Mouse (Mus musculus): ENCODE results near the gene Gmip. TPM values are rescaled to one million over a fixed set of nuclear protein-coding genes. Genes with fewer than 3 reads are reported as not detected.

Gmip gene
- polyA plus RNA-seq, 1 experiment from 2014 or later, result 6.0 TPM

DNA sequence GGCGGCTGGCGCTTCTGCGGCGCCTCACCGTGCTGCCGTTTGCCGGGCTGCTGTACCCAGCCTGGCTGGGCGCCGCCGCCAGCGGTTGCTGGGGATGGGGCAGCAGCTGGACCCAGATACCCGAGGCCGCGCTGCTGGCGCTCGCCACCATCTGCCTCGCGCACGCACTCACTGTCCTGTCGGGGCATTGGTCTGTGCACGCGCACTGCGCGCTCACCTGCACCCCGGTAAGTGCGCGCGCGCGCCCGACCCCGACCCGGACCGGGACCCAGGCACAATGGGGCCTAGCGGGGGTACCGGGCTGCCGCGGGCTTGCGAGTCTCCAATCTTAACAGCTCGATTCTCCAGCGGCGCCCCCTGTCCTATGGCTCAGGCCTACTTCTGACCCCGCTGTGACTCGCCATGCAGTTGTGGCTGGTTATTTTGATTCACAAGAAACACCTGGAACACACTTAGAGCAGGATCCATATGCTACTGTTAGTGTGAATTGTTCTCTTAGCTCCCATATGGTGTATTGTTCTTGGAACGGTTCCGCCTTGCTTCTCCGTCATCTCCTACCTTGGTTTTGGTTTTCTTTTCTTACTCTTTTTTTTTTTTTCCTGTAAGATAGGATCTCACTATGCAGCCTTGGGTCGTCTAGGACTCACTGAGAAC is 16.9 kb upstream of the Gmip start:
- H3K9ac ChIP-seq (ENCODE audit: low read length), result peak overlapping the region; percentile 94
- peak overlapping the region; percentile 100 for H3K4me3 ChIP-seq (ENCODE audit: low read depth, low read length)
- peaks cover 13% of the 10 kb centered on the region for H3K36me3 ChIP-seq (ENCODE audit: control insufficient read depth, insufficient read depth, low read length)
- no peaks in the 10 kb centered on the region for H3K4me1 ChIP-seq (replicated peaks; ENCODE audit: control insufficient read depth, insufficient read depth)
- H3K9me3 ChIP-seq (ENCODE audit: control insufficient read depth, low read length), result no peaks in the 10 kb centered on the region
- TF ChIP-seq EP300 (optimal IDR thresholded peaks at IDR 0.05) (no peak), CTCF (IDR thresholded peaks at IDR 0.05; ENCODE audit: low read depth) (no peak)
- H3K4me2 ChIP-seq (replicated peaks; ENCODE audit: low read depth), result peak overlapping the region; percentile 87
- H3K27me3 ChIP-seq (ENCODE audit: control insufficient read depth, insufficient read depth, low read length), result no peaks in the 10 kb centered on the region
- DNase-seq (ENCODE audit: low spot score), result peak; percentile 60
- WGBS, result 1% methylated on average over 46 of the region's 48 CpGs
- peak overlapping the region; percentile 83 for H3K27ac ChIP-seq (replicated peaks)
- peak; percentile 66 for ATAC-seq (ENCODE audit: low FRiP score, low TSS enrichment)

DNA sequence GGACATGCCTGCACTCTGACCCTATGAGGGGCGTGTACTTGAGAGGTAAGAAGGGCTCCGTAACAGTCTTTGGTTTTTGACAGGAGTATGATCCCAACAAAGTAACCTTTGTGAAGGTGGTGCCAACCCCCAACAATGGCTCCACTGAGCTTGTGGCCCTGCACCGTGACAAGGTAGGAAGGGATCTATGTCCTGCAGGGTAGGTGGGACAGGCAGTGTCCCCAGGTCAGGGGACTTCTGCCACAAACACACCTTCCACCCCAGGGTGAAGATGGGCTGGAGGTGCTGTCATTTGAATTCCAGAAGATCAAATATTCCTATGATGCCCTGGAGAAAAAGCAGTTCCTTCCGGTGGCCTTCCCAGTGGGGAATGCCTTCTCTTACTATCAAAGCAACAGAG is 14.8 kb upstream of the Gmip start:
- WGBS, result 89% methylated on average over 4 of the region's 4 CpGs
- ATAC-seq (ENCODE audit: low FRiP score, low TSS enrichment) (no peak), DNase-seq (ENCODE audit: low spot score) (no peak)
- H3K4me2 ChIP-seq (replicated peaks; ENCODE audit: low read depth), result no peak overlapping the region
- no peak overlapping the region for H3K27ac ChIP-seq (replicated peaks)
- H3K9me3 ChIP-seq (ENCODE audit: control insufficient read depth, low read length), result no peaks in the 10 kb centered on the region
- H3K4me1 ChIP-seq (replicated peaks; ENCODE audit: control insufficient read depth, insufficient read depth), result no peaks in the 10 kb centered on the region
- TF ChIP-seq CTCF (IDR thresholded peaks at IDR 0.05; ENCODE audit: low read depth) (no peak), EP300 (optimal IDR thresholded peaks at IDR 0.05) (no peak)
- H3K27me3 ChIP-seq (ENCODE audit: control insufficient read depth, insufficient read depth, low read length), result no peaks in the 10 kb centered on the region
- H3K36me3 ChIP-seq (ENCODE audit: control insufficient read depth, insufficient read depth, low read length), result peaks cover 34% of the 10 kb centered on the region
- no peak overlapping the region for H3K4me3 ChIP-seq (ENCODE audit: low read depth, low read length)
- no peak overlapping the region for H3K9ac ChIP-seq (ENCODE audit: low read length)

DNA sequence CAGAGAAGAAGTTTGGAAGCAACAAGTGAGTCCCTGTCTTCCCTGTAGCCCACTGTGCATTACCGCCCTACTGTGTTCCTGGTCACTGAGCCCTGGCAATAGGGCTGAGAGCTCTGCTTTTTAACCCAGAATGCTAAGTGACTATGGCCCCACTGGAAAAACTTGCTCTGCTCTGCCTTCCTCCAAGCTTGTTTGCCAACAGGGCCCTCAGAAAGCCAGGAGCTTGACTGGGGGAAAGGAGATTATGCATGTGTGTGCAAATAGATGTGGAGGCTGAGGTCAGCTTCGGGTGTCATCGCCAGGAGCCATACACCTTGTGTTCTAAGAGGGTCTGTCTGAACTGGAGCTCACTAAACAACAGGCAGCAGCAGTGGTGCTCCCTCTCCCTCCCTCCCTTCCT is 14.4 kb upstream of the Gmip start:
- TF ChIP-seq EP300 (optimal IDR thresholded peaks at IDR 0.05) (no peak), CTCF (IDR thresholded peaks at IDR 0.05; ENCODE audit: low read depth) (no peak)
- no peak overlapping the region for H3K27ac ChIP-seq (replicated peaks)
- no peak for ATAC-seq (ENCODE audit: low FRiP score, low TSS enrichment)

DNA sequence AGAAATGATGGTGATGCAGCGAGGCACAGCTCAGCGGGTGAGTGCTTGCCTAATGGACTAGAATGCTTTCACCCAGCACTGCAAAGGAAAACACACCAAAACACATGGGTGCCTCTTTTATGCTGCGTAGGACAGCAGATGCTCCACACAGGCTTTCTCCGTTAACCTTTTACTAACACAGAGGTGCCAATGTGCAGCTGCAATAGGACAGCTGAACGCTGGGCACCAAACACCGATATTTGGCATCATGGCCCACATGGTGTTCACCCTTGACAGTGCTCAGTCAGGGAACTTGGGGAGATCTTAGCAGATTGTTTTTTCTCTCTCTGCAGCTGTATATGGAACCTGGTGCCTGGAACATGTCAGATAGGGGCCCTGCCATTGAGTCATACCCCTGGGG is 13.6 kb upstream of the Gmip start:
- TF ChIP-seq EP300 (optimal IDR thresholded peaks at IDR 0.05), result no peak
- no peak for TF ChIP-seq CTCF (IDR thresholded peaks at IDR 0.05; ENCODE audit: low read depth)
- 95% methylated on average over 6 of the region's 6 CpGs for WGBS
- Histone ChIP-seq H3K4me1 (replicated peaks; ENCODE audit: control insufficient read depth, insufficient read depth) (no peaks in the 10 kb centered on the region), H3K27ac (replicated peaks) (no peak overlapping the region), H3K9ac (ENCODE audit: low read length) (no peak overlapping the region), H3K4me3 (ENCODE audit: low read depth, low read length) (no peak overlapping the region), H3K9me3 (ENCODE audit: control insufficient read depth, low read length) (no peaks in the 10 kb centered on the region), H3K27me3 (ENCODE audit: control insufficient read depth, insufficient read depth, low read length) (no peaks in the 10 kb centered on the region), H3K36me3 (ENCODE audit: control insufficient read depth, insufficient read depth, low read length) (peaks cover 39% of the 10 kb centered on the region), H3K4me2 (replicated peaks; ENCODE audit: low read depth) (no peak overlapping the region)
- ATAC-seq (ENCODE audit: low FRiP score, low TSS enrichment) (no peak), DNase-seq (ENCODE audit: low spot score) (no peak)

More for the DNA sequence above, 14.4 kb upstream of the Gmip start:
- H3K27me3 ChIP-seq (ENCODE audit: control insufficient read depth, insufficient read depth, low read length), result no peaks in the 10 kb centered on the region
- no peaks in the 10 kb centered on the region for H3K4me1 ChIP-seq (replicated peaks; ENCODE audit: control insufficient read depth, insufficient read depth)
- H3K4me2 ChIP-seq (replicated peaks; ENCODE audit: low read depth), result no peak overlapping the region
- no peaks in the 10 kb centered on the region for H3K9me3 ChIP-seq (ENCODE audit: control insufficient read depth, low read length)
- H3K9ac ChIP-seq (ENCODE audit: low read length), result no peak overlapping the region
- peaks cover 35% of the 10 kb centered on the region for H3K36me3 ChIP-seq (ENCODE audit: control insufficient read depth, insufficient read depth, low read length)
- 80% methylated on average over 3 of the region's 3 CpGs for WGBS
- no peak for DNase-seq (ENCODE audit: low spot score)
- no peak overlapping the region for H3K4me3 ChIP-seq (ENCODE audit: low read depth, low read length)

DNA sequence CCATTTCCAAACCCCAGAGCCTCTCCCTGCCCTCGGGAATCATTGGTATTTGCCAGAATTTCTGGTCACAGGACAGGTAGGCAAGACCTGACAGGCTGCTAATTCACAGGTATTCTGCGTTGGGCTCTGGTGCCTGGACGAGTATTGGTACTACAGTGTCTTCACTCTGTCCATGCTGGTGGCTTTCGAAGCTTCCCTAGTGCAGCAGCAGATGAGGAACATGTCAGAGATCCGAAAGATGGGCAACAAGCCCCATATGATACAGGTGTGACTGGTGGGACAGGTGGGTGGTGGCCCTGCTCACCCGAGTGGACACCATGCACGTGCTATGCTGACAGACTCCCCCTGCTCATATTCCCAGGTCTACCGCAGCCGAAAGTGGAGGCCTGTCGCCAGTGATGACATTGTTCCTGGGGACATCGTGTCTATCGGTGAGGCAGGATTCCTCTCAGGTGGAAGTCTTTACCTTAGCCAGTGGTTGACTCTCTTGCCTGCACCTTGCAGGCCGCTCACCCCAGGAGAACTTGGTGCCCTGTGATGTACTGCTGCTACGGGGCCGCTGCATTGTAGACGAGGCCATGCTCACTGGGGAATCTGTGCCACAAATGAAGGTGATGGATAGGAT is 11.6 kb upstream of the Gmip start:
- TF ChIP-seq CTCF (IDR thresholded peaks at IDR 0.05; ENCODE audit: low read depth), result no peak
- no peak for TF ChIP-seq EP300 (optimal IDR thresholded peaks at IDR 0.05)
- WGBS, result 95% methylated on average over 16 of the region's 16 CpGs

DNA sequence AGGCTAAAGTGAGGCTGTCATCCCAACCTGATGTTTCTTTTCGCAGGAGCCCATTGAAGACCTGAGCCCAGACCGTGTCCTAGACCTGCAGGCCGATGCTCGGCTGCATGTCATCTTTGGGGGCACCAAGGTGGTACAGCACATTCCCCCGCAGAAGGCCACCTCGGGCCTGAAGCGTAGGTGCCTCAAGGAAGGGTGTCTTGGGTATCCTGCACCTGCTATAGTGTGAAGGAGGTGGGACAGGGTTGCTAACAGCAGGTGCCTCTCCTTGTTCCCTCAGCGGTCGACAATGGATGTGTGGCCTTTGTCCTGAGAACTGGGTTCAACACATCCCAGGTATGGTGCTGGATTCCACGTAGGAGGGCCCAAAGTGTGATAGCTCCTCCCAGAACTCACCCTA is 10.8 kb upstream of the Gmip start:
- Histone ChIP-seq H3K4me1 (replicated peaks; ENCODE audit: control insufficient read depth, insufficient read depth) (no peaks in the 10 kb centered on the region), H3K27me3 (ENCODE audit: control insufficient read depth, insufficient read depth, low read length) (no peaks in the 10 kb centered on the region), H3K27ac (replicated peaks) (no peak overlapping the region), H3K4me2 (replicated peaks; ENCODE audit: low read depth) (no peak overlapping the region), H3K36me3 (ENCODE audit: control insufficient read depth, insufficient read depth, low read length) (peaks cover 63% of the 10 kb centered on the region), H3K4me3 (ENCODE audit: low read depth, low read length) (no peak overlapping the region), H3K9ac (ENCODE audit: low read length) (no peak overlapping the region), H3K9me3 (ENCODE audit: control insufficient read depth, low read length) (no peaks in the 10 kb centered on the region)
- TF ChIP-seq CTCF (IDR thresholded peaks at IDR 0.05; ENCODE audit: low read depth) (no peak), EP300 (optimal IDR thresholded peaks at IDR 0.05) (no peak)
- ATAC-seq (ENCODE audit: low FRiP score, low TSS enrichment) (no peak), DNase-seq (ENCODE audit: low spot score) (no peak)
- 97% methylated on average over 10 of the region's 10 CpGs for WGBS

More for the DNA sequence above, 11.6 kb upstream of the Gmip start:
- Histone ChIP-seq H3K4me1 (replicated peaks; ENCODE audit: control insufficient read depth, insufficient read depth) (no peaks in the 10 kb centered on the region), H3K9ac (ENCODE audit: low read length) (no peak overlapping the region), H3K9me3 (ENCODE audit: control insufficient read depth, low read length) (no peaks in the 10 kb centered on the region), H3K4me2 (replicated peaks; ENCODE audit: low read depth) (no peak overlapping the region), H3K27ac (replicated peaks) (no peak overlapping the region), H3K36me3 (ENCODE audit: control insufficient read depth, insufficient read depth, low read length) (peaks cover 54% of the 10 kb centered on the region), H3K27me3 (ENCODE audit: control insufficient read depth, insufficient read depth, low read length) (no peaks in the 10 kb centered on the region), H3K4me3 (ENCODE audit: low read depth, low read length) (no peak overlapping the region)
- no peak for DNase-seq (ENCODE audit: low spot score)
- no peak for ATAC-seq (ENCODE audit: low FRiP score, low TSS enrichment)
